Mouse (Mus musculus): ENCODE measurements around the gene Grid2. TPM values are rescaled to one million over a fixed set of nuclear protein-coding genes. Genes with fewer than 3 reads are reported as not detected.

Grid2 gene
- polyA plus RNA-seq, 1 experiment from 2014 or later, result 0.21 TPM

DNA sequence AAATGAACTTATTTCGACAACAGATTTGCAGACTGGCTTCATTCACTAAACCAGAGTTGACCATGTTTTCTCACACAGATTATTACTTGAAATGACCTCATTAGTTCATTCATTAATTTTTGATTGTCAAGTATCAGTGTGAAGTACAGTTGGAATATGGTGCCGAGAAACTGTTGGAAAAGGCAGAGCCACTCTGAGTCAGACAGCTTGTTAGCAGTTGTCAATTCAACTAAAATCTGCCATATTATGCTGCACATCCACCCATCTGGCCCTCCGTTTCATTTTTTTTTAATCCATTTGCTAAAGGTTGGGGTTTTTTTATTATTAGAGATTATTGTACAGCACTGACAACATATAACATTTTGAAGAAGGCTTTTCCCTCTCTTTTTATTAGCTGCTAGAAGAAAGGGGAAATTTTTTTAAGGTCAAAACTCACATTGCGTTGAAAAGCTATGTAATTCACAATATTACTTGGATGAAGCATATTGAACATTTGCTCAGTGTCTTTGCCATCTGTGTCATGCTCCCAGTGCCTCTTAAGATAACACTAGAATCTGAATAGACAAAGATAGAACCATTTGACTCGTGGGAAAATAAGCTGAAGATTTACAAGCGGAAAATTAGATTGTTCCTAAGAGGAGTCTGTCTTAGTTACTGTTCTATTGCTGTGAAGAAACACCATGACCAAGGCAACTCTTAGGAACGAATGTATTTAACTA is 1333.0 kb downstream of the Grid2 start:
- WGBS, result 89% methylated on average over 7 of the region's 7 CpGs
- ATAC-seq (ENCODE audit: insufficient number of reproducible peaks, low FRiP score, low TSS enrichment, low read depth) (no peak), DNase-seq (ENCODE audit: low spot score) (no peak)
- no peaks in the 10 kb centered on the region for H3K36me3 ChIP-seq (ENCODE audit: control insufficient read depth, insufficient read depth, low read length)
- H3K9me3 ChIP-seq (ENCODE audit: control insufficient read depth, low read length), result no peaks in the 10 kb centered on the region
- H3K4me2 ChIP-seq (ENCODE audit: low read depth, severe bottlenecking), result no peak overlapping the region
- H3K9ac ChIP-seq (ENCODE audit: low read length), result no peak overlapping the region
- no peak overlapping the region for H3K4me3 ChIP-seq (ENCODE audit: low read depth, low read length)
- no peak overlapping the region for H3K27ac ChIP-seq (replicated peaks; ENCODE audit: low read depth, low read length)
- no peaks in the 10 kb centered on the region for H3K4me1 ChIP-seq (ENCODE audit: control insufficient read depth, insufficient read depth, low read length)
- H3K27me3 ChIP-seq (ENCODE audit: control insufficient read depth, insufficient read depth, low read length), result no peaks in the 10 kb centered on the region

DNA sequence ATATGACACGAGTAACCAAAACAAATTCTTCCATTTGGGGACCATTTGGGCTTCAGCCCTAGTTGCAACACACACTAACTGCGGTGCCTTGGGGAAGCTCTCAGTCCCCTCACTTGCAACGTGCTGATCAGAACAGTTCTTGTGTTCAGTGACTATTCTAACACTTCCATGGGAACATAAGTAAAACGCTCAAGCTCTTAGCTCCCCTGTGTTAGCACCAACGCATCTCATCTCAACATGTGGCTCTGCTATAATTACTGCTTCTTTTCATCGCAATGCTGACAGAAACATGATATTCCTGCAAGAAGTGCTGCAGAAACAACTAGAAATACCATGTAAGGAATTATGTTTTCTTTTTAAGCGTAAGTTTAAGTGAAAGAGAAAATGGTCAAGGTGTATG is 1340.6 kb downstream of the Grid2 start:
- H3K36me3 ChIP-seq (ENCODE audit: control insufficient read depth, insufficient read depth, low read length), result no peaks in the 10 kb centered on the region
- no peaks in the 10 kb centered on the region for H3K27me3 ChIP-seq (ENCODE audit: control insufficient read depth, insufficient read depth, low read length)
- H3K9me3 ChIP-seq (ENCODE audit: control insufficient read depth, low read length), result no peaks in the 10 kb centered on the region
- ATAC-seq (ENCODE audit: insufficient number of reproducible peaks, low FRiP score, low TSS enrichment, low read depth), result no peak
- DNase-seq (ENCODE audit: low spot score), result no peak
- no peaks in the 10 kb centered on the region for H3K4me1 ChIP-seq (ENCODE audit: control insufficient read depth, insufficient read depth, low read length)
- no peak overlapping the region for H3K27ac ChIP-seq (replicated peaks; ENCODE audit: low read depth, low read length)
- H3K4me3 ChIP-seq (ENCODE audit: low read depth, low read length), result no peak overlapping the region
- no peak overlapping the region for H3K4me2 ChIP-seq (ENCODE audit: low read depth, severe bottlenecking)
- 73% methylated on average over 7 of the region's 7 CpGs for WGBS
- no peak overlapping the region for H3K9ac ChIP-seq (ENCODE audit: low read length)

DNA sequence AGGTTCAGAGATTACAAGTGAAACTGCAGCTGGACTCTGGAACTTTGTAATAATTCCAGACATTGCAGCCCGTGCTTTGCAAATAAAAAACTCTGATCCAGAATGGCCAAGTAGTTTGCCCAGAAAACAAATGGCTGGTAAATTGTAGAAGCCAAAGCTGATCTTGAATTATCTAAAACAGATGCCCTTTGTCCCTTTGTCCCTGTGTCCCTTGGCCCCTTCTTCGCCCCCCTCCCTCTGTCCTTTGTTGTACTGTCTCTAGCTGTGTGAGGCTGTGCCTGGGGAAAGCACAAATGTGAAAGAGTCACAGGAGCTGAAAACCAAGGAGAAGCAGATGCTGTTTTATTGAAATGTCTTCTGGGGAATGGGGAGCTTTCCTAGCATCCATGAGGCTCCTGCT is 1341.2 kb downstream of the Grid2 start:
- WGBS, result 72% methylated on average over 2 of the region's 2 CpGs
- Histone ChIP-seq H3K9me3 (ENCODE audit: control insufficient read depth, low read length) (no peaks in the 10 kb centered on the region), H3K4me2 (ENCODE audit: low read depth, severe bottlenecking) (no peak overlapping the region), H3K4me1 (ENCODE audit: control insufficient read depth, insufficient read depth, low read length) (no peaks in the 10 kb centered on the region), H3K27me3 (ENCODE audit: control insufficient read depth, insufficient read depth, low read length) (no peaks in the 10 kb centered on the region), H3K36me3 (ENCODE audit: control insufficient read depth, insufficient read depth, low read length) (no peaks in the 10 kb centered on the region), H3K9ac (ENCODE audit: low read length) (no peak overlapping the region), H3K27ac (replicated peaks; ENCODE audit: low read depth, low read length) (no peak overlapping the region), H3K4me3 (ENCODE audit: low read depth, low read length) (no peak overlapping the region)
- DNase-seq (ENCODE audit: low spot score), result no peak
- ATAC-seq (ENCODE audit: insufficient number of reproducible peaks, low FRiP score, low TSS enrichment, low read depth), result no peak

GRCm38 (mm10) chr6:64598144-64598561 is 1342.5 kb downstream of the Grid2 start:
- WGBS, result 46% methylated on average over 4 of the region's 4 CpGs
- no peaks in the 10 kb centered on the region for H3K27me3 ChIP-seq (ENCODE audit: control insufficient read depth, insufficient read depth, low read length)
- no peaks in the 10 kb centered on the region for H3K36me3 ChIP-seq (ENCODE audit: control insufficient read depth, insufficient read depth, low read length)
- no peaks in the 10 kb centered on the region for H3K4me1 ChIP-seq (ENCODE audit: control insufficient read depth, insufficient read depth, low read length)
- H3K9me3 ChIP-seq (ENCODE audit: control insufficient read depth, low read length), result no peaks in the 10 kb centered on the region
- no peak for DNase-seq (ENCODE audit: low spot score)
- no peak overlapping the region for H3K9ac ChIP-seq (ENCODE audit: low read length)
- no peak overlapping the region for H3K4me3 ChIP-seq (ENCODE audit: low read depth, low read length)
- H3K4me2 ChIP-seq (ENCODE audit: low read depth, severe bottlenecking), result no peak overlapping the region
- H3K27ac ChIP-seq (replicated peaks; ENCODE audit: low read depth, low read length), result no peak overlapping the region
- no peak for ATAC-seq (ENCODE audit: insufficient number of reproducible peaks, low FRiP score, low TSS enrichment, low read depth)

DNA sequence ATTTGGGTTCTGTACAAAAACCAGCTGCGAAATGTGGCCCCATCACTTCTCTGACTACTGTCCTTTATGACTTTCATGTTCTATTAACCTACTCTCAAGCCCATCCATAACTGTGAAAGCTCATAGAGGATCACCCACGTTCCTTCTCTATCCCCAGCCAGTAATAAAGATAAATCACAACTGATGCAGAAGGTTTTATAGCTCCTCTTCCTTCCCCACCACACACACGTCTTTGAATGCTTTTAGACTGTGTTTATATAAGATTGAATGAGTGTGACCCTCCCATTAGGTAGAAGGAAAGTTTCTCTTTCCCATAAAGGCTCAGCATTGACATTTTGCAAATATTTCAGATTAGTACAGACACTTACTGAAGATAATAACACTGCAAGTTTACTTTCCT is 1350.1 kb downstream of the Grid2 start:
- no peak overlapping the region for H3K27ac ChIP-seq (replicated peaks; ENCODE audit: low read depth, low read length)
- 35% methylated on average over 3 of the region's 3 CpGs for WGBS
- no peaks in the 10 kb centered on the region for H3K36me3 ChIP-seq (ENCODE audit: control insufficient read depth, insufficient read depth, low read length)
- H3K27me3 ChIP-seq (ENCODE audit: control insufficient read depth, insufficient read depth, low read length), result no peaks in the 10 kb centered on the region
- H3K4me2 ChIP-seq (ENCODE audit: low read depth, severe bottlenecking), result no peak overlapping the region
- no peak overlapping the region for H3K4me3 ChIP-seq (ENCODE audit: low read depth, low read length)
- ATAC-seq (ENCODE audit: insufficient number of reproducible peaks, low FRiP score, low TSS enrichment, low read depth) (no peak), DNase-seq (ENCODE audit: low spot score) (no peak)
- H3K4me1 ChIP-seq (ENCODE audit: control insufficient read depth, insufficient read depth, low read length), result no peaks in the 10 kb centered on the region
- H3K9ac ChIP-seq (ENCODE audit: low read length), result no peak overlapping the region
- no peaks in the 10 kb centered on the region for H3K9me3 ChIP-seq (ENCODE audit: control insufficient read depth, low read length)

DNA sequence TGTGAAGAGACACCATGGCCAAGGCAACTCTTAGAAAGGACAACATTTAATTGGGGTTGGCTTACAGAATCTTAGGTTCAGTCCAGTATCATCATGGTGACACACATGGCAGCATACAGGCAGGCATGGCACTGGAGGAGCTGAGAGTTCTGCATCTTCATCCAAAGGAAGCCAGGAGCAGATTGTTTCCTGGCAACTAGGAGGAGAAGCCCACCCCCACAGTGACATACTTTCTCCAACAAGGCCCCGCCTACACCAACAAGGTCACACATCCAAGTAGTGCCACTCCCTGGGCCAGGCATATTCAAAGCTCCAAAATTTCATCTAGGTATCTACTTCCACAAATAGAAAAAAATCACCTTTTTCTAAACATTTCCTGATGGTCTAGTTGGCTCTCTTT is 1351.4 kb downstream of the Grid2 start:
- no peak for ATAC-seq (ENCODE audit: insufficient number of reproducible peaks, low FRiP score, low TSS enrichment, low read depth)
- Histone ChIP-seq H3K4me1 (ENCODE audit: control insufficient read depth, insufficient read depth, low read length) (no peaks in the 10 kb centered on the region), H3K4me3 (ENCODE audit: low read depth, low read length) (no peak overlapping the region), H3K27ac (replicated peaks; ENCODE audit: low read depth, low read length) (no peak overlapping the region), H3K9ac (ENCODE audit: low read length) (no peak overlapping the region), H3K9me3 (ENCODE audit: control insufficient read depth, low read length) (no peaks in the 10 kb centered on the region), H3K36me3 (ENCODE audit: control insufficient read depth, insufficient read depth, low read length) (no peaks in the 10 kb centered on the region), H3K4me2 (ENCODE audit: low read depth, severe bottlenecking) (no peak overlapping the region), H3K27me3 (ENCODE audit: control insufficient read depth, insufficient read depth, low read length) (no peaks in the 10 kb centered on the region)
- 72% methylated on average over 1 of the region's 1 CpGs for WGBS
- DNase-seq (ENCODE audit: low spot score), result no peak

GRCm38 (mm10) chr6:64607942-64608341 is 1352.3 kb downstream of the Grid2 start:
- Histone ChIP-seq H3K4me3 (ENCODE audit: low read depth, low read length) (no peak overlapping the region), H3K27ac (replicated peaks; ENCODE audit: low read depth, low read length) (no peak overlapping the region), H3K9me3 (ENCODE audit: control insufficient read depth, low read length) (no peaks in the 10 kb centered on the region), H3K4me1 (ENCODE audit: control insufficient read depth, insufficient read depth, low read length) (no peaks in the 10 kb centered on the region), H3K27me3 (ENCODE audit: control insufficient read depth, insufficient read depth, low read length) (no peaks in the 10 kb centered on the region), H3K36me3 (ENCODE audit: control insufficient read depth, insufficient read depth, low read length) (no peaks in the 10 kb centered on the region), H3K4me2 (ENCODE audit: low read depth, severe bottlenecking) (no peak overlapping the region), H3K9ac (ENCODE audit: low read length) (no peak overlapping the region)
- DNase-seq (ENCODE audit: low spot score) (peak; percentile 49), ATAC-seq (ENCODE audit: insufficient number of reproducible peaks, low FRiP score, low TSS enrichment, low read depth) (no peak)
- 18% methylated on average over 1 of the region's 1 CpGs for WGBS

DNA sequence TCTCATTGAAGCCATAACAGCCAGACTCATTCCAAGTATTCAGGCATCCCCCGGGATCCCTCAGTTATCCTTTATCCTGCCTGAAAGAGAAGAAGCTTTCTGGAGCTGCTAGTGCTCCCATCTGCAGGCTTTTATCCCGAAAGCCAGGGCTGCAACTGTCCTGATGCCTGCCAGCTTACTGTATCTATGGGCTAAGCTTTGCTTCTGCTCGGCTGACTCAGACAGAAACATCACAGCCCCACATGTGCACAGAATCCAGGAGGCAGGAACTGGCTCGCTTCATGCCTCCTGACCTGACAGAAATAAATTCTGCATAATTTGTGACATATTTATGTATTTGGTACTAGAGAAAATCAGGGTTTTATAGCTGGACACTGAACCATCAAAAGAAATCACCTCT is 1361.2 kb downstream of the Grid2 start:
- H3K27me3 ChIP-seq (ENCODE audit: control insufficient read depth, insufficient read depth, low read length), result no peaks in the 10 kb centered on the region
- no peak for DNase-seq (ENCODE audit: low spot score)
- H3K36me3 ChIP-seq (ENCODE audit: control insufficient read depth, insufficient read depth, low read length), result no peaks in the 10 kb centered on the region
- no peak overlapping the region for H3K9ac ChIP-seq (ENCODE audit: low read length)
- H3K27ac ChIP-seq (replicated peaks; ENCODE audit: low read depth, low read length), result no peak overlapping the region
- no peaks in the 10 kb centered on the region for H3K9me3 ChIP-seq (ENCODE audit: control insufficient read depth, low read length)
- H3K4me3 ChIP-seq (ENCODE audit: low read depth, low read length), result no peak overlapping the region
- no peaks in the 10 kb centered on the region for H3K4me1 ChIP-seq (ENCODE audit: control insufficient read depth, insufficient read depth, low read length)
- no peak overlapping the region for H3K4me2 ChIP-seq (ENCODE audit: low read depth, severe bottlenecking)
- 51% methylated on average over 4 of the region's 4 CpGs for WGBS
- ATAC-seq (ENCODE audit: insufficient number of reproducible peaks, low FRiP score, low TSS enrichment, low read depth), result no peak

All from limb, embryonic 11.5 days (tissue).